8 mouse cellular contexts compared by ENCODE assay signal in the genomic region with DNA sequence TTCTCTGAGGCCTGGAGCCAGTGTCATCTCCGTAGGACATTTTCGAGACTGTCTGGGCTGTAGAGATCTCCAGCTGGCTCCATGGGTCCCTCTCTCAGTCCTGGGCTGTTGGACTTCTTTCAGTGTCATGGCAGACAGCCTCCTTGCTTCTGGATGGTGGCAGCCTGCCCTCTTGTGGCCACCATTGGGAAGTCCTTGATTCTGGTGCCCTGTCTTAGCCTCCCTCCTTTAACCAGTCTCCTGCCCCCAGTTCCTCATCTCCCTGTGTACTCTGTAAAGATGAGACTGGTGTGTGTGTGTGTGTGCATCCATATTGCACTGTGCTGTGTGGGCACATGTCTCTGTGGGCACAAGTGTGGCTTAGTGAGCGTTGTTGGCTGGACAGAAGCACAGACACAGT. TPM values are rescaled to one million over a fixed set of nuclear protein-coding genes. Genes with fewer than 3 reads are reported as not detected.
DNase-seq lines count a peak whose midpoint lies in the region; ATAC-seq and TF ChIP-seq lines count a peak whose summit lies in the region.

No protein-coding gene starts in this region.

- intact Hi-C loops in heart, postnatal 10 days (cut with DNase I) = loop anchor here (1.0 to 5.0 kb wide), 2 partner anchors 125 to 141 kb away; no protein-coding TSS in a partner anchor

- H3K9ac ChIP-seq in midbrain, embryonic 14.5 days (replicated peaks; ENCODE audit: low read length) = no peak overlapping the region

- no peak for TF ChIP-seq POLR2A in thymus, adult 2 months (IDR thresholded peaks at IDR 0.05; ENCODE audit: control insufficient read depth, extremely low read depth, insufficient read depth, low read length, poor library complexity)

- no peak overlapping the region for H3K27ac ChIP-seq in midbrain, embryonic 14.5 days (replicated peaks; ENCODE audit: low read depth, low read length)
- H3K27ac ChIP-seq in thymus, adult 2 months (ENCODE audit: control insufficient read depth, insufficient read depth, low read length) = no peak overlapping the region

- peaks cover 93% of the 10 kb centered on the region for H3K36me3 ChIP-seq in midbrain, embryonic 14.5 days (ENCODE audit: control insufficient read depth, insufficient read depth, low read length)
- H3K36me3 ChIP-seq in thymus, adult 2 months (ENCODE audit: control insufficient read depth, insufficient read depth, low read length) = no peaks in the 10 kb centered on the region

- H3K9me3 ChIP-seq in midbrain, embryonic 14.5 days (ENCODE audit: control insufficient read depth, low read length) = no peaks in the 10 kb centered on the region

- TF ChIP-seq CTCF in thymus, adult 2 months (IDR thresholded peaks at IDR 0.05; ENCODE audit: borderline replicate concordance, control insufficient read depth, extremely low read depth, insufficient read depth, low read length, poor library complexity) = peak; percentile 52; the same call in 1 of the 2 replicates

- H3K4me1 ChIP-seq in midbrain, embryonic 14.5 days (ENCODE audit: control insufficient read depth, insufficient read depth, low read length) = no peaks in the 10 kb centered on the region
- peaks cover 11% of the 10 kb centered on the region for H3K4me1 ChIP-seq in thymus, adult 2 months (replicated peaks; ENCODE audit: control insufficient read depth, insufficient read depth, low read length)

- ATAC-seq in midbrain, embryonic 14.5 days (ENCODE audit: low FRiP score, low TSS enrichment) = no peak

- H3K4me3 ChIP-seq in midbrain, embryonic 14.5 days (replicated peaks; ENCODE audit: low read depth, low read length) = no peak overlapping the region
- H3K4me3 ChIP-seq in thymus, adult 2 months (ENCODE audit: control insufficient read depth, insufficient read depth, low read length) = no peak overlapping the region

- peak; percentile 38 for DNase-seq in gastrocnemius, postnatal 10 days
- no peak for DNase-seq in gastrocnemius, postnatal 25 days
- DNase-seq in NIH3T3 (ENCODE audit: low read depth) = peak; percentile 77
- peak; percentile 83 to 84 for DNase-seq in cerebellum, postnatal 14 days
- DNase-seq in heart, postnatal 10 days = peak; percentile 52 to 59
- peak; percentile 32 to 62 for DNase-seq in layer of hippocampus, postnatal 25 days (ENCODE audit: extremely low spot score in 1 of 2, low spot score in 1 of 2)
- peak; percentile 76 for DNase-seq in midbrain, embryonic 14.5 days
- DNase-seq in thymus, adult 2 months = peak; percentile 48

- 85% methylated on average over 3 of the region's 3 CpGs for WGBS in midbrain, embryonic 14.5 days
- 76% methylated on average over 3 of the region's 3 CpGs for WGBS in thymus, adult 2 months

- H3K27me3 ChIP-seq in midbrain, embryonic 14.5 days (ENCODE audit: control insufficient read depth, insufficient read depth, low read length) = no peaks in the 10 kb centered on the region
- H3K27me3 ChIP-seq in thymus, adult 2 months (ENCODE audit: control insufficient read depth, insufficient read depth, low read length) = no peaks in the 10 kb centered on the region

- no peak overlapping the region for H3K4me2 ChIP-seq in midbrain, embryonic 14.5 days (ENCODE audit: low read length)

RNA-seq across cellular contexts. Expression of gene Crmp1, which starts 46.6 kb away (rescaled TPM):
- total RNA-seq in gastrocnemius, postnatal 10 days (2021) = 1 to 10 TPM; 1.5 to 2.5 TPM
- under 1 TPM in 1 of 2 experiments, not detected in 1; 0.19 TPM for total RNA-seq in gastrocnemius, postnatal 25 days (2021)
- total RNA-seq in heart, postnatal 10 days (2021) = 1 to 10 TPM; 7.3 to 7.8 TPM
- 100 to 1,000 TPM; 252 to 276 TPM for total RNA-seq in layer of hippocampus, postnatal 25 days (2021)
- 906 and 957 TPM in 2 replicates for polyA plus RNA-seq in midbrain, embryonic 14.5 days (2014; fragmentation: Nextera tagmentation; extraction: Ambion mirVana)
- polyA plus RNA-seq in thymus, adult 2 months (2012; rRNA removed) = 2.8 and 3.8 TPM in 2 replicates

RNA-seq across cellular contexts. Expression of gene Evc, which starts 48.3 kb away (rescaled TPM):
- total RNA-seq in gastrocnemius, postnatal 10 days (2021) = 10 to 100 TPM; 24.6 to 27.4 TPM
- total RNA-seq in gastrocnemius, postnatal 25 days (2021) = 10 to 100 TPM; 29.2 to 30.5 TPM
- 10 to 100 TPM in 1 of 2 experiments, 1 to 10 TPM in 1; 6.0 to 10.0 TPM for total RNA-seq in heart, postnatal 10 days (2021)
- total RNA-seq in layer of hippocampus, postnatal 25 days (2021) = 10 to 100 TPM in 1 of 2 experiments, 1 to 10 TPM in 1; 9.3 to 10.4 TPM
- 3.3 and 4.0 TPM in 2 replicates for polyA plus RNA-seq in midbrain, embryonic 14.5 days (2014; fragmentation: Nextera tagmentation; extraction: Ambion mirVana)
- polyA plus RNA-seq in thymus, adult 2 months (2012; rRNA removed) = 2.1 and 2.5 TPM in 2 replicates

RNA-seq across cellular contexts. Expression of gene Evc2, which starts 49.9 kb away (rescaled TPM):
- total RNA-seq in gastrocnemius, postnatal 10 days (2021) = 10 to 100 TPM in 1 of 2 experiments, 1 to 10 TPM in 1; 9.5 to 13.3 TPM
- 1 to 10 TPM; 8.2 to 9.2 TPM for total RNA-seq in gastrocnemius, postnatal 25 days (2021)
- total RNA-seq in heart, postnatal 10 days (2021) = 1 to 10 TPM; 5.2 to 5.7 TPM
- total RNA-seq in layer of hippocampus, postnatal 25 days (2021) = 10 to 100 TPM; 21.1 to 22.2 TPM
- 5.5 and 6.0 TPM in 2 replicates for polyA plus RNA-seq in midbrain, embryonic 14.5 days (2014; fragmentation: Nextera tagmentation; extraction: Ambion mirVana)
- 3.4 and 7.2 TPM in 2 replicates for polyA plus RNA-seq in thymus, adult 2 months (2012; rRNA removed)

Comparison
In these comparisons a context has a peak if more than half of its experiments do, and no peak if none do; other contexts are left out.
1. RNA of gene Crmp1, which starts 46.6 kb away (total RNA-seq): 252 to 276 TPM in layer of hippocampus, postnatal 25 days; 7.3 to 7.8 TPM in heart, postnatal 10 days, 1.5 to 2.5 TPM in gastrocnemius, postnatal 10 days and 0.19 TPM in gastrocnemius, postnatal 25 days; every median in the first group is over 10 times any median in the second.